Mouse (Mus musculus): ENCODE results near the gene Nceh1.
"Not testable (repeated sequence)": the region's sequence is repeated elsewhere in the genome, so short reads cannot be mapped to it uniquely, and the experiment has no call there.

The Nceh1 gene

GRCm38 (mm10) chr3:27228530-27229309 lies 46.0 kb downstream of the Nceh1 start:
- DNase-seq (ENCODE audit: low read depth, low spot score), result no peak

DNA sequence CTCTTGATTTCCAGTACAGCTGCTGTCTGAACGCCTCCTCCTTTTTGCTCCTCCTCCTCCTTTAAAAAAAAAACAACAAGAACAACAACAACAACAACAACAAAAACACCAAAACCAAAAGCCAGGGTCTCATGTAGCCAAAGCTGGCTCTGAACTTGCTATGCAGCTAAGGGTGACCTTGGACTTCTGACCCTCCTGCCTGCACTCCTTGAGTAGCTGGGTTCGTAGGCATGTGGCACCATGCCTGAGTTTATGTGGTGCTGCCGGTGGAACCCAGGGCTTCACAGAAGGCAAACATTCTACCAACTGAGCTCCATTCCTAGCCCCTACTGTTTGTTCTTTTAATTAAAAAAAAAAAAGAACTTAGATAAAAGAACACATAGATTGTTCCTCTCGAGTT lies 50.6 kb downstream of the Nceh1 start:
- DNase-seq (ENCODE audit: low read depth, low spot score), result no peak

DNA sequence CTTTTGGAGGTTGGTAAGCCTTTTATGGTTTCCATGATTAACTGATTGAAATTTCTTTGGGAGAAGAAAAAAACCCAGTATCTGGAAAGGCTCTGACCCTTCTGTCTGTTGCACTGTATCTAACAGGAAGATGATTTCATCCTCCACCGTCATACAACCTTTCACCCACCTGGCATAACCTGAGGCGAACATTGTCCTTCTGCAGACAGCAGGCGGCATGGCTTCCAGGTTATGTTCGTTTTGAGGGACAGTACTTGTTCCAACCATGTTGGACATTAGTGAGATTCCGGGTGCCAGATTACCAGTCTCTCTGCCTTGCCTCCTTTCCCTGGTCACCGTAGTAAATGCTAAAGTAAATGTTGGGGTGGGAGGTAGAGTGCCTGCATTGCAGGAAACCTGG lies 51.1 kb downstream of the Nceh1 start:
- DNase-seq (ENCODE audit: low read depth, low spot score), result no peak

- no peak for DNase-seq (ENCODE audit: low read depth, low spot score)
Observed at GRCm38 (mm10) chr3:27234976-27235375, 52.2 kb downstream of the Nceh1 start.

GRCm38 (mm10) chr3:27237226-27237625 lies 54.5 kb downstream of the Nceh1 start:
- DNase-seq (ENCODE audit: low read depth, low spot score), result peak; percentile 70

DNA sequence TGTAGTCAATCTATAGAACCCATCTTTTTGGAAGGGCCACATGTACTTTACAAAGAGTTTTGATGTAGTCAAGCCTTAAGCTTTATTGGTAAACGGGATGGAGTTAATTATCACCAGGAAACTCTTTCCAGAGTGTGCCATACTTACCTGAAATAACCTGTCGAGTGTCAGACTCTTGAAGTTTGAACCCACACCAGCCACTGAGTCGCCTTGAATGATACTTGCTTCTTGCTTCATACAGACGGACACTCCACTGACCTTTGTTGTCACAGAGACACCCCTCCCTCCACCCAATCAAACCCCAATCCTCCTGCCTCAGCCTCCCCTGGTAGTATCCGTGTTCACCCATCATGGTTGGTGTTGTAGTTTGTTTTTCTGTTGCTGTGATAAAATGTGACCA lies 55.8 kb downstream of the Nceh1 start:
- DNase-seq (ENCODE audit: low read depth, low spot score), result no peak

GRCm38 (mm10) chr3:27239568-27239967 lies 56.8 kb downstream of the Nceh1 start:
- peak; percentile 76 for DNase-seq (ENCODE audit: low read depth, low spot score)

GRCm38 (mm10) chr3:27241864-27242263 lies 59.1 kb downstream of the Nceh1 start:
- no peak for DNase-seq (ENCODE audit: low read depth, low spot score)

- DNase-seq (ENCODE audit: low read depth, low spot score), result no peak
Observed at GRCm38 (mm10) chr3:27246166-27246565, 63.4 kb downstream of the Nceh1 start.

- DNase-seq (ENCODE audit: low read depth, low spot score), result no peak
Observed at GRCm38 (mm10) chr3:27247785-27248184, 65.0 kb downstream of the Nceh1 start.

DNA sequence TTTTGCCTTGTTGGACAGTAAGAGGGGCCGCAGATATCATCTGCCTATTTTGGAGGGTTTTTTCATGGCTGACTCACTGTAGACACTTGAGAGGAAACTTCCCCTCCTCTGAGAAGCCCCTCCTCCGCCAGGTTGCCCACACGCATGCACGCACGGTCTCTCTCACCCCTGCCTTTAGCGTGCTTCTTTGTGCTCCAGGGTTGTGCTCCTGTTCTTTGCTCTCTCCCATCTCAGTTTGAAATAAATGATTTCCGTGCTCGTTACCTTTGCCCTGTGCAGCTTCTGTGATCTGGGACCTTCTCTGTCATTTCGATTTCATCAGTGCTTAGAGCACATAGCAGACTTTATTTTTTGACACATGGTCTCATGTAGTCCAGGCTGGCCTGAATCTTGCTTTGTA lies 66.3 kb downstream of the Nceh1 start:
- no peak for DNase-seq (ENCODE audit: low read depth, low spot score)

DNA sequence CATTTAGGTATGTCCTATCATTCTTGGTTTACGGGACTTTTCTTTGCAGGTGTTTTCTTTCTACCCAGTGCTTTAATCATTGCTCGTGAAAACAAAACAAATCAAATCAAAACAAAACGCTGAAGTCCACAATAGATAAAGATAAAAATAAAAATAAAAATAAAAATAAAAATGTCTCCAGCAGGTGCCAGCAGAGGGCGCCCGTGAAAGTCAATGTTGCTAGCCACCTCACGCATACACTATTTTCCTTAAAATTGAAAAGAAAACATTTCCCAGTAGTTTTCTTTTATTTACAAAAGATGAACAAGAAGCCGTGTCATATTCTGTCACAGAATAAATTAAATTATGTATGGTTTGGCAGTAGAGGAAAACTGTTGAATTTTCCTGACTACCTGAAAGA lies 68.2 kb downstream of the Nceh1 start:
- DNase-seq (ENCODE audit: low read depth, low spot score), result no peak

GRCm38 (mm10) chr3:27258461-27258860 lies 75.7 kb downstream of the Nceh1 start:
- DNase-seq (ENCODE audit: low read depth, low spot score), result no peak

GRCm38 (mm10) chr3:27260393-27260792 lies 77.6 kb downstream of the Nceh1 start:
- no peak for DNase-seq (ENCODE audit: low read depth, low spot score)

GRCm38 (mm10) chr3:27267327-27267726 lies 84.6 kb downstream of the Nceh1 start:
- no peak for DNase-seq (ENCODE audit: low read depth, low spot score)

DNA sequence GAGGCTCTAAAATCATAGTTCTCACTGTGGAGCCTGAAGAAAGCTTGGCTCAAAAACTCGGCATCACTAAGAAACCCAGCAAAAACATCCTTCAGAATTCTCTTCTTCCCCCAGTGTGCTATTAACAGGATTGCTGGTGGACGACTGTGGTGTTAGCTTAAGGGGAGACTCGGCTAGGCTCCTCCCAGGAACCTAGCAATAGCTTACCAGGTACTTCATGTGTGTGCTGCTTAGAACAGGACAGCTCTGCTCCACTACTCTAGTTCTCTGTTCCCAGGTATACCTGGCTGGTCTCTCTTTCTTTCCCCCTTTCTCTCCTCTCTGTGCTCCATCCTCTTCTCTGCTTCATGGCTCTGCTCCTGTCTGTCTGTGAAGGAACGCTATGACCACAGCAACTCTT lies 85.1 kb downstream of the Nceh1 start:
- DNase-seq (ENCODE audit: low read depth, low spot score), result no peak

GRCm38 (mm10) chr3:27269151-27269550 lies 86.4 kb downstream of the Nceh1 start:
- DNase-seq (ENCODE audit: low read depth, low spot score), result no peak

- peak; percentile 62 for DNase-seq (ENCODE audit: low read depth, low spot score)
Observed at GRCm38 (mm10) chr3:27270160-27270962, 87.6 kb downstream of the Nceh1 start.

DNA sequence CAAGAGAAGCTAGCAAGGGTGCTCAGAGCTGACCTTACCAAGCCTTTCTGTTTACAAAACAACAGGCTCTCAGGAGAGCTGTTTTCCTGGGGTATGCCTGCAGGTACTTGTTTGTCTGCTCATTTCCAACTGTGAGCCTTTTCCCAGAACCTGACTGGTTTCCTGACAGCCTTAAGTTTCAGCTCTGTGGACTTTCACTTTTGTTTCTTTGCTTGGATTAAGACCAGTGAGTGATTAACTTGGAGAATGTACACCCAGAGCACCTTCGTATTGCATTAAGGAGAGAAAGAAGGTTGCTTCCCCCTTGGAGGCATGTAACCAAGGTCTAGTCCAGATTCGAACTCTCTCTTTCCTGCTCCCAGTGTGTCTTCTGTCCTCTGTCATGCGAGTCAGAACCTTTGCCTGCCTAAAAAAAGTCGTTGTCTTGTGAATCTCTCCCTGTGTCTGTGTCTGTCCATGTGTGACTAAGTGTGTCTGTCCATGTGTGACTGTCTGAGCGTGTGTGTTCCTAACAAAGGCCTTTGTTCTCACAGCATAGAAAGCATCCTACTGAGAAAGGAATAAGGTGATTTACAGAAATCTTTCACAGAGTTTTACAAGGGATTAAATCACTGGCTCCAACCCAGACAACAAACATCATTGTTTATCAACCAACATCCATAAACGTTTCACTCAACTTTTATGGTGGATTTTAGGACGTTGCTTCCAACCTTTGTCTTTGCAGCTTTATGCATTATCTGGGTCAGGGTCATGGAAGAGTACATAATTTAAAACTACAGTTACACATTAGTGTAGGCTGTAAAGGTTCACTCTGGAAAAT lies 90.4 kb downstream of the Nceh1 start:
- no peak for DNase-seq (ENCODE audit: low read depth, low spot score)

GRCm38 (mm10) chr3:27279286-27279925 lies 96.6 kb downstream of the Nceh1 start:
- not testable (repeated sequence) for DNase-seq (ENCODE audit: low read depth, low spot score)

DNA sequence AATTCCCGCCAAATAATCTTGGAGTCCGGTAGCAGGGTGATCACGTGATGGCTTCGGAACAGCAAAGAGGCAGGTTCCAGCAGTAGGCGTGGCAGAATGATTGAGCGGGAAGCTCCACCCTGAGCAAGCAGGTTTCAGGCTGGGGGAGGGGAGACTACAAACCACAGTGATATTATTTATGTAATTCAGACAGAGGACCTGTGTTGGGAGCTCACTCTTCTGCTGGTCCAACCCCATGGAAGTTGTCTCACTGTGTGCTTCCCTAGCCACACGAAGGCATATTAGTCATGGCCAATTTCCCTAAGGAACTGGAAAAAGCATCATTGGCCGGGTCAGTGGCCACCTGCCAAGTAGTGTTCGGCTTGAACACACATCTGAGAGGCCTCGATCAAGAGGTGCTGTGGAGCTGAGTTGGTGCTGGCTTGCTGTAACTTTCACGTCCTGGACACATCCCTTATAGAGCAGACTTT lies 97.5 kb downstream of the Nceh1 start:
- peak; percentile 29 for DNase-seq (ENCODE audit: low read depth, low spot score)

All from ZHBTc4 (cell line).